Mouse (Mus musculus): ENCODE results near the gene Gm21860.
A peak's percentile ranks its signal among the peaks of the same experiment; 100 is the strongest.
"Not testable (repeated sequence)": the region's sequence is repeated elsewhere in the genome, so short reads cannot be mapped to it uniquely, and the experiment has no call there.

Gm21860 gene

DNA sequence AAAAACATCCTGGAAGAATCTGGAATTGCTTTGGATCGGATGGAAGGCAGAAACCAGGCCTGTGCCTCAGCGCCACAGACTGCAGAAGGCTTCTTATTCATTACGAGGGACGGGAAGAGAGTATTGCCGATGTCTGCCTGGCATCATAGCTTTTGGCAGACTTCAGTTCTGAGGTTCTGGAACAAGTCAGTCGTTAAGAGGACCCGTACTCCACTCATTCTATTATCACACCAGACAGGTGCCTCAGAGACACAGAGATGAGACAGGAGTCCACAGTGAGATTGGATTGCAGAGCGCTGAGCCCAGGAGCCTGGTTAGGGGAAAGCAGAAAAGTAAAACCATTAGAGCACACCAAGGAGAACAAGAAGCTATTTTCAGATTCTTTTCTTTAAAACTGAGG is at the start of gene Gm21860:
Gm21860 (minus strand) TSS at position 101 of the 400 bp plus-strand sequence.
- DNase-seq (ENCODE audit: low spot score) = not testable (repeated sequence)

GRCm38 (mm10) chrY:90784438-90784837 is 29.8 kb upstream of the Gm21860 start, which contains the start of gene Gm47283:
TSS of gene Gm47283 (plus strand) at chrY:90784738.
- not testable (repeated sequence) for DNase-seq (ENCODE audit: low spot score)

GRCm38 (mm10) chrY:90745256-90745655 is 9.4 kb downstream of the Gm21860 start:
- not testable (repeated sequence) for DNase-seq (ENCODE audit: low spot score)

GRCm38 (mm10) chrY:90744381-90744981 is 10.1 kb downstream of the Gm21860 start:
- peak; percentile 94 for DNase-seq (ENCODE audit: low spot score)

- DNase-seq (ENCODE audit: low spot score) = peak; percentile 23
These were observed 10.8 kb downstream of the Gm21860 start for GRCm38 (mm10) chrY:90743811-90744220.

DNA sequence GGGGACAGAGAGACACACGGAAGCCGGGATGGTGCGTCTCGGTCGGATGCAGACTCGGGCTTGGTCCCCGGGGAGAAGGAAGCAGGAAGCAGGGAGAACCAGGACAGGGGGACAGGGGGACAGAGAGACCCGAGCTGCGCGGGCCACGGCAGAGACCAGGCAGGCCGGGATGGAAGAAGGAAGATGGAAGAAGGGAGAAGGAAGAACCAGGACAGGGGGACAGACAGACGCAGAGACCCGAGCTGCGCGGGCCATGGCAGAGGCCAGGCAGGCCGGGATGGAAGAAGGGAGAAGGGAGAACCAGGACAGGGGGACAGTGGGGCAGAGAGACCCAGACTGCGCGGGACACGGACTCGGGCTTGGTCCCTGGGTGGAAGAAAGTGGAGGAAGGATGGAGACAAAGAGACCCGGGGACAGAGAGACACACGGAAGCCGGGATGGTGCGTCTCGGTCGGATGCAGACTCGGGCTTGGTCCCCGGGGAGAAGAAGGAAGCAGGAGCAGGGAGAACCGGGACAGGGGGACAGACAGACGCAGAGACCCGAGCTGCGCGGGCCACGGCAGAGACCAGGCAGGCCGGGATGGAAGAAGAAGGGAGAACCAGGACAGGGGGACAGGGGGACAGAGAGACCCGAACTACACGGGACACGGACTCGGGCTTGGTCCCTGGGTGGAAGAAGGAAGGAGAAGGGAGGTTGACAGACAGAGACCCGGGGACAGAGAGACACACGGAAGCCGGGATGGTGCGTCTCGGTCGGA is 11.4 kb downstream of the Gm21860 start:
- DNase-seq (ENCODE audit: low spot score) = peak; percentile 25

GRCm38 (mm10) chrY:90742261-90743052 is 12.2 kb downstream of the Gm21860 start:
- not testable (repeated sequence) for DNase-seq (ENCODE audit: low spot score)

GRCm38 (mm10) chrY:90741452-90742260 is 13.0 kb downstream of the Gm21860 start:
- peak; percentile 47 for DNase-seq (ENCODE audit: low spot score)

DNA sequence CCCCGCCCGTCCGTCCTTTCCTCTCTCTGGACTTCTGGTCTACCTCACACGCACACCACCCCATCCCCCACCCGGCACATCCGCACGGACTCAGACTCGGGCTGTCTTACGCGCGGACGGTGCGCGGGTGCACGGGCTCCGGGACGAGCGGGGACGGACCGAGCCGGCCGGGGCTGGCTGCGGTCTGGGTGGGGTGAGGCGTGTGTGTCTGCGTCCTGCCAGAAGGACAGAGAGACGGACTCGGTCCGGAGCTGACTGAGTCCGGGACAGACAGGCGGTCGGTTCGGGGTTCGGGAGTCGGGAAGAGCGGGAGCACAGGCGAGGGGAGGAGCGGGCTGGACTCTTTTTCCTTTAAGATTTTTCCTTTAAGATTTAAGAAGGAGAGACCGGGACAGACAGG is 13.6 kb downstream of the Gm21860 start:
- peak; percentile 36 for DNase-seq (ENCODE audit: low spot score)

DNA sequence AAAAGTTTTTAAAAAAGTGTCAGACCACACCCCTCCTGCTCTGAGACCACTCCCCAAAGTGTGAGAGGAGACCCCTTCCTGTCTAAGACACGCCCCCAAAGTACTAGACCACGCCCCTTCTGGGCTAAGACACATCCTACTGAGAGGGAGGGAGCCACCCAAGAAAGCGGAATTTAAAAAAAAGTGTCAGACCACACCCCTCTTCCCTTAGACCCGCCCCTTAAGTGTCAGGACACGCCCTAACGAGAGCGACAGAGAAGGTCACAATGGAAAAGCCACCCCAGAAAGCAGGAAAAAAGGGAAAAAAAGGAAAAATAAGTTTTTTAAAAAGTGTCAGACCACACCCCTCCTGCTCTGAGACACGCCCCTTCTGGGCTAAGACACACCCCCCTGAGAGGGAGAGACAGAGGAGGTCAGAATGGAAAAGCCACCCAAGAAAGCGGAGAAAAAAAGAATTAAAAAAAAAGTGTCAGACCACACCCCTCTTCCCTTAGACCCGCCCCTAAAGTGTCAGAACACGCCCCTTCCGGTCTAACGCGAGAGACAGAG is 14.5 kb downstream of the Gm21860 start:
- DNase-seq (ENCODE audit: low spot score) = peak; percentile 35

GRCm38 (mm10) chrY:90739531-90740012 is 15.0 kb downstream of the Gm21860 start:
- DNase-seq (ENCODE audit: low spot score) = peak; percentile 58

- peak; percentile 34 for DNase-seq (ENCODE audit: low spot score)
These were observed 15.6 kb downstream of the Gm21860 start for GRCm38 (mm10) chrY:90738841-90739530.

DNA sequence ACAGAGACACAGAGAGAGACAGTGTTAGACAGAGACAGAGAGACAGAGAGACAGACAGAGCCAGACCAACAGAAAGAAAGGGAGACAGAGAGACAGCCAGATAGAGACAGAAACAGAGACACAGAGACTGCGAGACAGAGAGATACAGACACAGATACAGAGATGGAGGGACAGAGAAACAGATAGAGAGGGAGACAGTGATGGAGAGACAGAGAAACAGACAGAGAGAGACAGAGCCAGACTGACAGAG is 16.3 kb downstream of the Gm21860 start:
- no peak for DNase-seq (ENCODE audit: low spot score)

- no peak for DNase-seq (ENCODE audit: low spot score)
These were observed 16.8 kb downstream of the Gm21860 start for GRCm38 (mm10) chrY:90737606-90738430.

DNA sequence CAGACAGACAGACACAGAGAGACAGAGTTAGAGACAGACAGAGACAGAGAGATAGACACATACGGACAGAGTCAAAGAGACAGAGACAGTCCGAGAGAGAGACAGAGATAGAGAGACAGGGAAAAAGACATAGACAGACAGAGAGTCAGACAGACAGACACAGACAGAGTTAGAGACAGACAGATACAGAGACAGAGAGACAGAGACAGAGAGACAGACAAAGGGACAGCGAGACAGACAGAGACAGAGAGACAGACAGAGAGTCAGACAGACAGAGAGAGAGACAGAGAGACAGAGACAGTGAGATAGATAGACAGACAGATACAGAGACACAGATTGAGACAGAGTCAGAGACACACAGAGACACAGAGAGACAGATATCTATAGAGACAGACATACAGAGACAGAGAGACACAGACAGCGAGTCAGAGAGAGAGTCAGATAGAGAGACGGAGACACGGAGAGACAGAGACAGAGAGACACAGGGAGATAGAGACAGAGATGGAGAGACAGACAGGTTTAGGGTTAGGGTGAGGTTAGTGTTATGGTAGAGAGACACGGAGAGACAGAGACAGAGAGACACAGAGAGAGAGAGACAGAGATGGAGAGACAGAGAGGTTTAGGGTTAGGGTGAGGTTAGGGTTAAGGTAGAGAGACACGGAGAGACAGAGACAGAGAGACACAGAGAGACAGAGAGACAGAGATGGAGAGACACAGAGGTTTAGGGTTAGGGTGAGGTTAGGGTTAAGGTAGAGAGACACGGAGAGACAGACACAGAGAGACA is 18.2 kb downstream of the Gm21860 start:
- not testable (repeated sequence) for DNase-seq (ENCODE audit: low spot score)

- DNase-seq (ENCODE audit: low spot score) = not testable (repeated sequence)
These were observed 19.3 kb downstream of the Gm21860 start for GRCm38 (mm10) chrY:90735181-90735895.

- not testable (repeated sequence) for DNase-seq (ENCODE audit: low spot score)
These were observed 20.3 kb downstream of the Gm21860 start for GRCm38 (mm10) chrY:90734334-90734696.

- not testable (repeated sequence) for DNase-seq (ENCODE audit: low spot score)
These were observed 20.8 kb downstream of the Gm21860 start for GRCm38 (mm10) chrY:90733656-90734333.
